Mouse (Mus musculus): ENCODE measurements at regions not wholly inside any gene's neighbourhood (a gene's known extent, or its start where the extent isn't known, plus 50 kb on each side); places are given as distances from the start of the nearest gene placed in this dataset.

DNA sequence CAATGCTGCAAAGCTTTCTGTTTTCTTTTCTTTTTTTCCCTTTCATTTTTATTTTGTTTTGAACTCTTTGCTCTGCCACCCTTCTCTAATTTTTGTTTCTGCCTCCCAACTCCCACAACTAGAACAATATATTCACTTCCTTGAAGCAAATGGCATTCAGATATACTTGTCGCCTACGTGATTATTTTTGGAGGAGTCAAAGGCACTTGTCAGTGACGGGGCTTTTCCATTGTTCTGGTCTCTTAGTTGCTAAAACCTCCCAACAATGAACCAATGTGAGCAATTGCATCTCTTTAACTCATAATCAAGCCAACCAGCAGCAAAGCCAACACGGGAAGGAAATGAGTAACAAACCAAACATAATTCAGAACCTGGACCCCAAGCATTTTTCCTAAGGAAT is 449.3 kb upstream of the Prmt6 start:
- no peak for TF ChIP-seq CTCF (IDR thresholded peaks at IDR 0.05; ENCODE audit: low read depth)
- H3K4me1 ChIP-seq (ENCODE audit: insufficient read depth) = no peaks in the 10 kb centered on the region
- DNase-seq (peak; percentile 1), ATAC-seq (no peak)
- H3K4me3 ChIP-seq (ENCODE audit: low read depth, low read length) = no peak overlapping the region
- H3K27me3 ChIP-seq (ENCODE audit: insufficient read depth, low read length) = no peaks in the 10 kb centered on the region
- 11% methylated on average over 4 of the region's 4 CpGs for WGBS
- no peak overlapping the region for H3K9ac ChIP-seq
- H3K9me3 ChIP-seq (ENCODE audit: low read length) = no peaks in the 10 kb centered on the region
- no peak overlapping the region for H3K4me2 ChIP-seq (ENCODE audit: low read depth)
- no peak overlapping the region for H3K27ac ChIP-seq (ENCODE audit: low read depth, low read length)
- no peaks in the 10 kb centered on the region for H3K36me3 ChIP-seq (ENCODE audit: insufficient read depth)

DNA sequence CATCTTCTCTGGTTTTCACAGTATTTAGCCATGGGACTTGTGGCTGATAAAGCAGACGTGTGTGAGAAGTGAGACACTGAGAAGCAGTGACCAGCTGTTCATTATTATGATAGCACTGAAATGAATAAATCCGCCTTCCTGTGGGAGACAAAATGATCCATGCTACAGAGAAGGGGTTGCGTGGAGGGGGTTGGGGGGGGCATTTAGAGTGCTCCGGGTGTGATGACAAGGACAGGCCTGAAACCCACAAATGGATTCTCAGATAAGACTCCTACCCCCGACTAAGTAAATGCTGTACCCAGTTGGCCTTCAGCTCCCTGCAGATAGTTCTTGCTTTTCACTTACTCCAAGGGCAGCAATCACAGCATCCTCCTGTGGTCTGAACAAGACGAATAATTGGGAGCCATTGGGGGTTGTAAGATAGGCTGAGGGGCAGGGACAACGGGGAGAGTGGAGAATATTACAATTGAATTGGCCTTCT is 416.8 kb upstream of the Prmt6 start:
- Histone ChIP-seq H3K4me2 (ENCODE audit: low read depth) (no peak overlapping the region), H3K4me1 (ENCODE audit: insufficient read depth) (no peaks in the 10 kb centered on the region), H3K9ac (no peak overlapping the region), H3K36me3 (ENCODE audit: insufficient read depth) (no peaks in the 10 kb centered on the region), H3K9me3 (ENCODE audit: low read length) (no peaks in the 10 kb centered on the region), H3K4me3 (ENCODE audit: low read depth, low read length) (no peak overlapping the region), H3K27me3 (ENCODE audit: insufficient read depth, low read length) (no peaks in the 10 kb centered on the region), H3K27ac (ENCODE audit: low read depth, low read length) (no peak overlapping the region)
- ATAC-seq = peak; percentile 12; the same call in 1 of the 2 replicates
- 45% methylated on average over 7 of the region's 7 CpGs for WGBS
- no peak for TF ChIP-seq CTCF (IDR thresholded peaks at IDR 0.05; ENCODE audit: low read depth)
- no peak for DNase-seq

DNA sequence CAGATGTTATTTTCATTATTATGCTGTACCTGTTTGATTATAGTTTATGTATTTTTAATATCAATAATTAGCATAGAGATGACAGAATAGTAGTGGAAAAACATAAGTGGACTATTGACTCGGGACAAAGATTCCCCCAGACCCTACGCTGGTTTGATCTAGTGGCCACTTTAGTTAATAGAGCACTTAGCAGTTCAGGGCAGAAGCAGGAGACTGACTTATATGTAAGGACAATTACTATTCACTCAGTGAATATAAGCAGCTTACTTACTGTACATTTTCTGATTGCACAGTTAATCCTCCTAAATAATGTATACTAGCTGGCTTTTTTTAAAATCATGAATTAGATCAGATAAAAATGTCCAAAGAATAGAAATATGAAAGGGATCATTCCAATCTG is 416.2 kb upstream of the Prmt6 start:
- no peak for TF ChIP-seq CTCF (IDR thresholded peaks at IDR 0.05; ENCODE audit: low read depth)
- ATAC-seq (no peak), DNase-seq (no peak)
- 73% methylated on average over 2 of the region's 2 CpGs for WGBS
- Histone ChIP-seq H3K9ac (no peak overlapping the region), H3K27ac (ENCODE audit: low read depth, low read length) (no peak overlapping the region), H3K9me3 (ENCODE audit: low read length) (no peaks in the 10 kb centered on the region), H3K27me3 (ENCODE audit: insufficient read depth, low read length) (no peaks in the 10 kb centered on the region), H3K36me3 (ENCODE audit: insufficient read depth) (no peaks in the 10 kb centered on the region), H3K4me1 (ENCODE audit: insufficient read depth) (no peaks in the 10 kb centered on the region), H3K4me3 (ENCODE audit: low read depth, low read length) (no peak overlapping the region), H3K4me2 (ENCODE audit: low read depth) (no peak overlapping the region)

DNA sequence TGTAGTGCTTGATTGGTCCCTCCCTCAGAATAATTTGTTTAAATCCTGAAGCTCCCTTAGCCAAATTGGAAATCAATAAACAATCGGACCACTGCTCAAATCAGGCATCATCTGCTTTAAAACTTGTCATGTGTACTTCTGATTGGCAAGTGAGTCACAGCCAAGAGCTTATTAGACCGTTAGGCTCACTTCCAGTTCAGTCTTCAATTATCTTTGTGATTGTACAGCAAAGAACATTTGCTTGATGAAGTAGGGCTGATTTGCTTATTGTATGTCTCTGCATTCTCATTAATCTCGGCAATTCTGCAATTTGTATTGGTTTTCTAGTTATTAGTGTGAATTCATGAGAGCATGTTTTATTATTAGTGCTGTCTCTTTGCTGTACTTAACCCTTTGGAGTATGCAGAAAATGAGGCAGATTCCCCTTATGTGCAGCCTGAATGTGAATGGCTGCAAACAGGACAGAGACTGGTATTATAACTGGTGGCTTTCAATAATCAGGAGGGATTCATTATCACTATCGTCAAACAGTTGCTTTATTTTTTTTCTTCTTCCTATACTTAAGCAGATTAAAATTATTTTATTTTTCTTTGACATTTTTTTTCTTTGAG is 406.8 kb upstream of the Prmt6 start:
- Histone ChIP-seq H3K27me3 (ENCODE audit: insufficient read depth, low read length) (no peaks in the 10 kb centered on the region), H3K4me3 (ENCODE audit: low read depth, low read length) (no peak overlapping the region), H3K9ac (no peak overlapping the region), H3K9me3 (ENCODE audit: low read length) (no peaks in the 10 kb centered on the region), H3K27ac (ENCODE audit: low read depth, low read length) (no peak overlapping the region), H3K4me1 (ENCODE audit: insufficient read depth) (no peaks in the 10 kb centered on the region), H3K4me2 (ENCODE audit: low read depth) (no peak overlapping the region), H3K36me3 (ENCODE audit: insufficient read depth) (no peaks in the 10 kb centered on the region)
- peak; percentile 24 for DNase-seq
- 20% methylated on average over 4 of the region's 4 CpGs for WGBS
- peak; percentile 38; the same call in 1 of the 2 replicates for ATAC-seq
- TF ChIP-seq CTCF (IDR thresholded peaks at IDR 0.05; ENCODE audit: low read depth) = no peak

DNA sequence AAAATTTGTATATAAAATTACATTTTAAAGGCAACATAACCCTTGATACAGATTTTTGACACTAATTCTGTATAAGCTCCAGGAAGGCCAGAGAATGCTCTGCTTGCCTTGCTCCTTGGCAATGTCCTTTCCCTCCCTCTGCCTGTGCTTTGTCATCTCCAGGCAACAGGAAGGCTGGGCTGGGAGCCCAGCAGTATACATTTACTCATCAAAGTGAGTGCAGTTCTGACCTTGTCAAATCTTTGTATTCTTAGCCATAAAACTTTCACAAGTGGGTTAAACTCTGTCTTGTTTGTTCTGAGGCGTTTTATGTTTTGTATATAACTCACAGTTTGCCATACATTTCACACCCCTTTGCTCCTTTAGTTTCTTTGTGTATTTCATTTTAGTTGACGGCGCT is 375.5 kb upstream of the Prmt6 start:
- H3K36me3 ChIP-seq (ENCODE audit: insufficient read depth) = no peaks in the 10 kb centered on the region
- no peak for DNase-seq
- no peak for TF ChIP-seq CTCF (IDR thresholded peaks at IDR 0.05; ENCODE audit: low read depth)

DNA sequence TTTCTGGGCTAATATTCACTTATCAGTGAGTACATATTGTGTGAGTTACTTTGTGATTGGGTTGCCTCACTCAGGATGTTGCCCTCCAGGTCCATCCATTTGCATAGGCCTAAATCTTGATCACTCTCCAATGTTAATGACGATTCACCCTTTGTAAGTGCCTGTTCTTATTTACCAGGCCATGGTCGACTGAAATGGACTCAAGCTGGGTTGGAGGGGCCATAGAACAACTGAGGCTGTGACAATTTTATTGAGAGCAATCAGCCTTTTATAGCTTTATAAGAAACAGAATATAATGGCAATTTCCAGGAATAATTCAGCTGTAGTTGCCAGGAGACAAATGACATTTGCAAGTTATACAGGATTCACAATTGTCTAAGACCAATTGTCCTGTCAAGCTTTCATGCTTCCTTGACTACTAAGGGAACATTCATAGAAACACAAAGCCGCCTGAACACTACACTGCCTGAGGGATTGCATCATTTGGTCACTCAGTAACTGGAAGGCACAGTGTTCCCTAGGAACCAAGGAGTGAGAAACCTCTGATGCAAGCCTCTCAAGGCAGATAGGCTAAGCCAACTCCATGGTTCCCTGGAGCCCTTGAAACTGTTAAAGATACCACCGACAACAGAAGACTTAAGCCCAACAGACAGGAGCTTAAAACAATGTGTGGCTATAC is 348.5 kb upstream of the Prmt6 start:
- Histone ChIP-seq H3K4me1 (ENCODE audit: insufficient read depth) (no peaks in the 10 kb centered on the region), H3K36me3 (ENCODE audit: insufficient read depth) (no peaks in the 10 kb centered on the region), H3K4me2 (ENCODE audit: low read depth) (no peak overlapping the region), H3K4me3 (ENCODE audit: low read depth, low read length) (no peak overlapping the region), H3K9ac (no peak overlapping the region), H3K9me3 (ENCODE audit: low read length) (no peaks in the 10 kb centered on the region), H3K27me3 (ENCODE audit: insufficient read depth, low read length) (no peaks in the 10 kb centered on the region), H3K27ac (ENCODE audit: low read depth, low read length) (no peak overlapping the region)
- DNase-seq = no peak
- TF ChIP-seq CTCF (IDR thresholded peaks at IDR 0.05; ENCODE audit: low read depth) = no peak
- whole genome bisulfite sequencing = 37% methylated on average over 4 of the region's 4 CpGs
- peak; percentile 74 for ATAC-seq

More for the DNA sequence above, 375.5 kb upstream of the Prmt6 start:
- Histone ChIP-seq H3K9me3 (ENCODE audit: low read length) (no peaks in the 10 kb centered on the region), H3K4me1 (ENCODE audit: insufficient read depth) (no peaks in the 10 kb centered on the region), H3K27me3 (ENCODE audit: insufficient read depth, low read length) (no peaks in the 10 kb centered on the region), H3K4me3 (ENCODE audit: low read depth, low read length) (no peak overlapping the region), H3K27ac (ENCODE audit: low read depth, low read length) (no peak overlapping the region), H3K9ac (no peak overlapping the region), H3K4me2 (ENCODE audit: low read depth) (no peak overlapping the region)
- 61% methylated on average over 3 of the region's 3 CpGs for WGBS
- ATAC-seq = no peak

DNA sequence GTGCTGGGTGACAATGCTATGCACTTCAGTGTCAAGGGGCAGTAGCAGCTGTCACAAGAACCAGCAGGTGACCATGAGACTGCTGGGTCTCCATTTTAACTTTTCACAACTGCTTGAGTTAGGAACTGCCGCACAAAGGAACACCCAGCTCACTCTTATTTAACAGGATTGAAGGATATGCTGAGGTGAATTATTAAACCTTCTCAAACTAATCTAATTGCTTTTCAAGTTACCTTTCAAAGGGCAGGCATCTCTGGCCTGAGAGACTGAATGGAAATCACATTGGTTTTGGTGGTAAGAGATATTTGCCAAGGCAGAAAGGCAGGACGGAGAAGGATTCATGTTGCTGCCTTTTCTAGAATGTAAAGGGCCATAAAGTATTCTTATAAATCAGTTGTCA is 332.0 kb upstream of the Prmt6 start:
- WGBS = 66% methylated on average over 2 of the region's 2 CpGs
- Histone ChIP-seq H3K4me1 (ENCODE audit: insufficient read depth) (no peaks in the 10 kb centered on the region), H3K36me3 (ENCODE audit: insufficient read depth) (no peaks in the 10 kb centered on the region), H3K9me3 (ENCODE audit: low read length) (no peaks in the 10 kb centered on the region), H3K4me3 (ENCODE audit: low read depth, low read length) (no peak overlapping the region), H3K27ac (ENCODE audit: low read depth, low read length) (no peak overlapping the region), H3K4me2 (ENCODE audit: low read depth) (no peak overlapping the region), H3K9ac (no peak overlapping the region), H3K27me3 (ENCODE audit: insufficient read depth, low read length) (no peaks in the 10 kb centered on the region)
- no peak for TF ChIP-seq CTCF (IDR thresholded peaks at IDR 0.05; ENCODE audit: low read depth)
- ATAC-seq (no peak), DNase-seq (no peak)
